In genomic region chr13:51352874-51353273, GRCm38 (mm10) we compare ENCODE assay signal across 32 mouse cellular contexts.
"Had no signal": no experiment of that assay in that cellular context is flagged by ENCODE, and none has a peak within 500 bp of the region (broad histone marks: within the 10 kb centered on the region; RNA-seq: fewer than 3 reads in every experiment).

No protein-coding gene starts in this region.

- H3K9me3 ChIP-seq: heart, embryonic 10.5 days; heart, embryonic 12.5 days; heart, embryonic 13.5 days; heart, embryonic 15.5 days; hindbrain, embryonic 10.5 days; hindbrain, embryonic 12.5 days; hindbrain, embryonic 13.5 days; hindbrain, embryonic 15.5 days; intestine, embryonic 15.5 days; kidney, embryonic 15.5 days had no signal

- H3K9ac ChIP-seq: heart, embryonic 12.5 days; heart, embryonic 13.5 days; heart, embryonic 15.5 days; hindbrain, embryonic 12.5 days; hindbrain, embryonic 13.5 days; hindbrain, embryonic 14.5 days; hindbrain, embryonic 15.5 days; intestine, embryonic 15.5 days; kidney, embryonic 15.5 days had no signal

- H3K27ac ChIP-seq: heart, embryonic 10.5 days; heart, embryonic 13.5 days; heart, embryonic 15.5 days; hindbrain, embryonic 10.5 days; hindbrain, embryonic 12.5 days; hindbrain, embryonic 13.5 days; hindbrain, embryonic 14.5 days; hindbrain, embryonic 15.5 days; hindbrain, postnatal 0 days; intestine, embryonic 15.5 days; kidney, embryonic 15.5 days; kidney, postnatal 0 days; layer of hippocampus, adult 2 months; left cerebral cortex, adult 2 months had no signal

- H3K4me3 ChIP-seq: heart, embryonic 10.5 days; heart, embryonic 12.5 days; heart, embryonic 13.5 days; heart, embryonic 15.5 days; hindbrain, embryonic 10.5 days; hindbrain, embryonic 12.5 days; hindbrain, embryonic 13.5 days; hindbrain, embryonic 15.5 days; intestine, embryonic 15.5 days; kidney, embryonic 15.5 days; layer of hippocampus, adult 2 months; left cerebral cortex, adult 2 months had no signal

- H3K27me3 ChIP-seq: heart, embryonic 12.5 days; heart, embryonic 15.5 days; hindbrain, embryonic 12.5 days; hindbrain, embryonic 13.5 days; hindbrain, embryonic 15.5 days; intestine, embryonic 15.5 days; kidney, embryonic 15.5 days had no signal

- H3K4me2 ChIP-seq: heart, embryonic 11.5 days; heart, embryonic 12.5 days; heart, embryonic 13.5 days; heart, embryonic 15.5 days; hindbrain, embryonic 12.5 days; hindbrain, embryonic 13.5 days; hindbrain, embryonic 14.5 days; hindbrain, embryonic 15.5 days; intestine, embryonic 15.5 days; kidney, embryonic 15.5 days had no signal

- DNase-seq: heart, postnatal 10 days; heart, postnatal 14 days; heart, postnatal 36 days; heart, postnatal 4 days; kidney, adult 11 months; kidney, adult 18-20 months; kidney, adult 2 months; kidney, adult 8-10 months; kidney, adult 9 months; kidney, postnatal 10 days; kidney, postnatal 14 days; kidney, postnatal 25 days; kidney, postnatal 36 days; kidney, postnatal 4 days; layer of hippocampus, adult 9-11 months; layer of hippocampus, postnatal 36 days had no signal

- H3K4me1 ChIP-seq: heart, embryonic 12.5 days; heart, embryonic 15.5 days; hindbrain, embryonic 15.5 days; intestine, embryonic 15.5 days had no signal

- H3K36me3 ChIP-seq: heart, embryonic 10.5 days; heart, embryonic 12.5 days; heart, embryonic 13.5 days; heart, embryonic 15.5 days; hindbrain, embryonic 10.5 days; hindbrain, embryonic 12.5 days; hindbrain, embryonic 13.5 days; hindbrain, embryonic 15.5 days; intestine, embryonic 15.5 days; kidney, embryonic 15.5 days had no signal
